ENCODE assay signal across 9 mouse cellular contexts in genomic region chr5:130187383-130187782, GRCm38 (mm10). TPM values are rescaled to one million over a fixed set of nuclear protein-coding genes. Genes with fewer than 3 reads are reported as not detected.
DNase-seq lines count a peak whose midpoint lies in the region; ATAC-seq and TF ChIP-seq lines count a peak whose summit lies in the region.
"Had no signal": no experiment of that assay in that cellular context is flagged by ENCODE, and none has a peak within 500 bp of the region (broad histone marks: within the 10 kb centered on the region; RNA-seq: fewer than 3 reads in every experiment).

No protein-coding gene starts in this region.

- no peak overlapping the region for H3K4me3 ChIP-seq in liver, embryonic 11.5 days (ENCODE audit: low read depth, low read length)
- H3K4me3 ChIP-seq in embryonic fibroblast, embryonic 13.5 days (ENCODE audit: insufficient read depth, low read length) = no peak overlapping the region
- no peak overlapping the region for H3K4me3 ChIP-seq in left cerebral cortex, adult 2 months
- H3K4me3 ChIP-seq: heart, embryonic 13.5 days; limb, embryonic 12.5 days had no signal

- no peak for TF ChIP-seq CTCF in embryonic fibroblast, embryonic 13.5 days (IDR thresholded peaks at IDR 0.05; ENCODE audit: borderline replicate concordance, insufficient read depth, low read length)
- TF ChIP-seq CTCF in left cerebral cortex, adult 2 months (IDR thresholded peaks at IDR 0.05) = no peak

- no peak overlapping the region for H3K27ac ChIP-seq in liver, embryonic 11.5 days (ENCODE audit: low read depth, low read length)
- H3K27ac ChIP-seq in embryonic fibroblast, embryonic 13.5 days (ENCODE audit: insufficient read depth, low read length) = peak overlapping the region; percentile 44; the same call in 1 of the 2 replicates
- no peak overlapping the region for H3K27ac ChIP-seq in left cerebral cortex, adult 2 months
- H3K27ac ChIP-seq: heart, embryonic 13.5 days; limb, embryonic 12.5 days had no signal

- 79% methylated on average over 7 of the region's 7 CpGs for WGBS in liver, embryonic 11.5 days

- peaks cover 21% of the 10 kb centered on the region for H3K36me3 ChIP-seq in liver, embryonic 11.5 days (ENCODE audit: control insufficient read depth, insufficient read depth, low read length)

- peak; percentile 24 for DNase-seq in liver
- DNase-seq in liver, embryonic 11.5 days (ENCODE audit: low spot score) = no peak
- DNase-seq in left cerebral cortex, adult 2 months (ENCODE audit: extremely low spot score in 1 of 2, low spot score in 2 of 2) = peak; percentile 18 to 42
- DNase-seq in right cerebral cortex, postnatal 25 days = peak; percentile 34
- DNase-seq in ovary, postnatal 14 days (ENCODE audit: low spot score) = no peak
- DNase-seq in spleen, postnatal 14 days (ENCODE audit: low spot score in 2 of 2) = no peak

- intact Hi-C loops in left cerebral cortex, adult 2 months (cut with DNase I) = no loop called here

- H3K4me1 ChIP-seq in liver, embryonic 11.5 days (replicated peaks; ENCODE audit: control insufficient read depth, insufficient read depth, low read length) = peaks cover 10% of the 10 kb centered on the region
- H3K4me1 ChIP-seq in embryonic fibroblast, embryonic 13.5 days (ENCODE audit: control insufficient read depth, insufficient read depth, low read length) = peaks cover 24% of the 10 kb centered on the region
- H3K4me1 ChIP-seq: limb, embryonic 12.5 days had no signal

- no peaks in the 10 kb centered on the region for H3K27me3 ChIP-seq in liver, embryonic 11.5 days (replicated peaks; ENCODE audit: control insufficient read depth, insufficient read depth, low read length)
- H3K27me3 ChIP-seq: heart, embryonic 13.5 days; limb, embryonic 12.5 days had no signal

- H3K4me2 ChIP-seq in liver, embryonic 11.5 days = no peak overlapping the region
- H3K4me2 ChIP-seq: heart, embryonic 13.5 days; limb, embryonic 12.5 days had no signal

- H3K9me3 ChIP-seq in liver, embryonic 11.5 days (ENCODE audit: control insufficient read depth, low read length) = no peaks in the 10 kb centered on the region
- H3K9me3 ChIP-seq: heart, embryonic 13.5 days; limb, embryonic 12.5 days had no signal

- TF ChIP-seq POLR2A in embryonic fibroblast, embryonic 13.5 days (IDR thresholded peaks at IDR 0.05; ENCODE audit: low read depth, low read length) = no peak

- no peak overlapping the region for H3K9ac ChIP-seq in liver, embryonic 11.5 days (ENCODE audit: low read depth, low read length)
- H3K9ac ChIP-seq: heart, embryonic 13.5 days; limb, embryonic 12.5 days had no signal

- ATAC-seq in liver, embryonic 11.5 days (replicated peaks; ENCODE audit: low FRiP score) = no peak; the same call in 1 of the 2 replicates

RNA-seq across cellular contexts. Expression of gene Rabgef1, which starts 15.8 kb away (rescaled TPM):
- 39.6 and 41.1 TPM in 2 replicates for polyA plus RNA-seq in liver, embryonic 11.5 days (2014; fragmentation: Nextera tagmentation; extraction: Ambion mirVana)
- polyA plus RNA-seq in embryonic fibroblast, embryonic 13.5 days (2011; ENCODE audit: insufficient read length, low read depth, missing spikeins) = 21.8 and 27.7 TPM in 2 replicates
- total RNA-seq in left cerebral cortex, adult 2 months (2021) = 10 to 100 TPM; 59.2 to 66.9 TPM

RNA-seq across cellular contexts. Expression of gene Tmem248, which starts 29.5 kb away (rescaled TPM):
- polyA plus RNA-seq in liver, embryonic 11.5 days (2014; fragmentation: Nextera tagmentation; extraction: Ambion mirVana) = 43.3 and 49.0 TPM in 2 replicates
- 42.9 and 54.2 TPM in 2 replicates for polyA plus RNA-seq in embryonic fibroblast, embryonic 13.5 days (2011; ENCODE audit: insufficient read length, low read depth, missing spikeins)
- 10 to 100 TPM; 37.9 to 39.1 TPM for total RNA-seq in left cerebral cortex, adult 2 months (2021)

RNA-seq across cellular contexts. Expression of gene Kctd7, which starts 42.7 kb away (rescaled TPM):
- 8.5 TPM in 2 replicates for polyA plus RNA-seq in liver, embryonic 11.5 days (2014; fragmentation: Nextera tagmentation; extraction: Ambion mirVana)
- polyA plus RNA-seq in embryonic fibroblast, embryonic 13.5 days (2011; ENCODE audit: insufficient read length, low read depth, missing spikeins) = 3.6 and 4.4 TPM in 2 replicates
- total RNA-seq in left cerebral cortex, adult 2 months (2021) = 10 to 100 TPM; 13.2 to 13.8 TPM

Comparison
In these comparisons a context has a peak if more than half of its experiments do, and no peak if none do; other contexts are left out.
1. DNase-seq: peak in liver (single experiment), left cerebral cortex, adult 2 months (2 of 2) and right cerebral cortex, postnatal 25 days (single experiment); none in liver, embryonic 11.5 days (single experiment), ovary, postnatal 14 days (single experiment) and spleen, postnatal 14 days (0 of 2).